Mouse (Mus musculus): ENCODE measurements around the gene Cdk8.

Cdk8 gene

DNA sequence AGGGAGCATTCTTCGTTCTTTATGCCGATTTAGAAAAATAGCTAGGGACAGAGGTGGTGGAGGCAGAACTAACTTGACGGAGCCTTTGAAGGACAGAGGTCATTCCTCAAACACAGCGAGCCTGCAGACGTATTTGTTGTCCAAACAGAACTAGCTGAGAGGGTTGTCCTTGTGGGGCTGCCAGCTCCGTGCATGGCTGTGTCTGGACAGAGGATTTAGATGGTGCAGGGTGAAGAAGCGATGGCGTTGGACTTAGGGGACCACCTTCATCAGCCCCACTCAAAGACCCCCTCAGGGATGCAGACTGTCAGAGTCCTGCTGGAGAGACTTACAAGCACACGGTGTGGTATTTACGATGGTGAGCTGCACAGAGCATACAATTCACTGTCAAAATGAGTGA, 97.9 kb downstream of the Cdk8 start:
- DNase-seq (ENCODE audit: low spot score): no peak

DNA sequence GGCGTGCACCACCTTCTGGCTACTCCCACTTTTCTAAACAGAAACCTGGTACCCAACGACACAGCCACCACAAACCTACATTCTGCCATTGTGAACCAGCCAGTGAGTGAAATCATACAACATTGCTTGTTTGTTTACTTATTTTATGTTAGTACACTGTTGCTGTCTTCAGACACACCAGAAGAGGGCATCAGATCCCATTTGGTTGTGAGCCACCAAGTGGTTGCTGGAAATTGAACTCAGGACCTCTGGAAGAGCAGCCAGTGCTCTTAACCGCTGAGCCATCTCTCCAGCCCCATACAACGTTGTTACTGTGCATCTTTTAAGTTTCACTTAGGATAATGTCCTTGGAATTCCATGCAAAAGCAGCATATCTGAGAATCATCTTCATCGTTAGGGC, 98.5 kb downstream of the Cdk8 start:
- DNase-seq (ENCODE audit: low spot score): no peak

DNA sequence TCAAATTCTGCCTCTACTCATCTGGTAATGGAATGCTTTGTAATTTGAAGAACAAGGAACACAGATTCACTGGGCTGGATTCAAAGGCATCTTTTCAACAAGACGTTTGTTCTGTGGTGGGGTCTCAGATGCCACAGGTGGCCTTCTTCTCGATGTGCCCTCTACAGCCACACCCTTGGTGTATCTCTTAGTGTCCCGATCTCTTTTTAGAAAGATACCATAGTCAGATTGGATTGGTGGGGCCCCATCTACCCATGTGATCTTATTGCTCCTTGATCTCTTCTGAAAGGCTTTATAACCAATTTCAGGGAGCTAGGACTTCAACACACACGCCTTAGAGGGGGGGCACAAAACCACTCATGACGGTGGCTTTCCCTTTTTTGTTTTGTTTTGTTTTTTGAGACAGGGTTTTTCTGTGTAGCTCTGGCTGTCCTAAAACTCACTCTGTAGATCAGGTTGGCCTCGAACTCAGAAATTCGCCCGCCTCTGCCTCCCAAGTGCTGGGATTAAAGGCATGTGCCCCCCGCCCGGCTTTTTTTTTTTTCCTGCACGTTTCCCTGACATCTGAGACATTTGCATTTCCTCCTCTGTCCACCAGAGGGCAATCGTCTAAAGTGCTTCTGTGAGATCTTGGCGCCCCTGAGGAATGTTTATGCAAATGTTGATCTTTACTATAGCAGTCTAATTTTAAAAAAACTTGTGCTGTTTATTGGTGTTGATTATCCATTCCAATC, 99.2 kb downstream of the Cdk8 start:
- peak; percentile 1 for DNase-seq (ENCODE audit: low spot score)

DNA sequence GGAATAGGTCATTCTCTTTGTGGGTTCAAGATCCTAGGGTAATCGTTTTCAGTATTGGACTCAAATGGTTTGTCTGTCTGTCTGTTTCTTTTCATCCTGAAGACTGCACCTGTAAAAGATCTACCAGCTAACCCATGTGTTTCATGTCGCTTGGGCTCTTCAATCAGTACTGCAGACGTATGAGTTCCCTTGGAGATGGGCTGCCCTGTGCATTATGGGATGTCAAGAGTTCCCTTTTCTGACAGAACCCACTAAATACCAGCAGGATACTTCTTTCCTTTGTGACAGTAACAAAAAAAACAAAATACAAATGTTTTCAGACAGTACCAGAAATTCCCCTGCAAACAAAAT, 99.7 kb downstream of the Cdk8 start:
- no peak for DNase-seq (ENCODE audit: low spot score)

DNA sequence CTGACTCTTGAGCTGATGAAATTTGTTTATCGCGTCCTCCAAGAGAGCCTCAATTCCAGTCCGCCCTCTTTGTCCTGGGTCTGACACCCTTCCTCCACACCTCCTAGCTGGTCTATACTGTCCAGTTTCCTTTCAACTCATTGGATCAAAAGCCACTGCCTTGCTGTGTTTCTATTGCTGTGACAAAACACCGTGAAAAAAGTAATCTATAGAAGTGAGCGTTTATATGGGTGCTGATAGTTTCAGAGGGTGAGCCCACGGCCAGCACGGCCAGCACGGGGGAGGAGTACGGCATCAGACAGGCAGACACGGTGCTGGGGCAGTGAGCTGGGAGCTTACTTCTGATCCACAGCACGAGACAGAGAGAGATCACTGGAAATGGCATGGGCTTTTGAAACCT, 100.1 kb downstream of the Cdk8 start:
- no peak for DNase-seq (ENCODE audit: low spot score)

DNA sequence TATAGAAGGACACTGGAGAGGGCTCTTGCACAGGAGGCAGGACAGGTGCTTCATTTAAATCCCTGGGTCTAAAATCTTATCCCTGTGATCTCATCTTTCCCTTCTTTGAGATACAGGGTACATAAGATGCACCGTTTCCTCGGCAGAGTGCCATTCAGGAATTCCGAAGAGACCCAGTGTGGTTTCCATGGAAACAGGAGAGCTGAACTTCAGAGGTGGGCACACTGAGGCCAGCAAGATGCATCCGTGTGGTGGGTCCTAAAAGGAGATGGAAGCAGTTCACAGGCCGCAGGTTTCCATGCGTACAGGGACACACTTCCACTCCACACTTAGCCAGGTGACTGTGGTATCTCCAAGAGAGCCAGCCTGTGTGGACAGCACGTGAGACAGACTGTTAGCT, 101.5 kb downstream of the Cdk8 start:
- no peak for DNase-seq (ENCODE audit: low spot score)

DNA sequence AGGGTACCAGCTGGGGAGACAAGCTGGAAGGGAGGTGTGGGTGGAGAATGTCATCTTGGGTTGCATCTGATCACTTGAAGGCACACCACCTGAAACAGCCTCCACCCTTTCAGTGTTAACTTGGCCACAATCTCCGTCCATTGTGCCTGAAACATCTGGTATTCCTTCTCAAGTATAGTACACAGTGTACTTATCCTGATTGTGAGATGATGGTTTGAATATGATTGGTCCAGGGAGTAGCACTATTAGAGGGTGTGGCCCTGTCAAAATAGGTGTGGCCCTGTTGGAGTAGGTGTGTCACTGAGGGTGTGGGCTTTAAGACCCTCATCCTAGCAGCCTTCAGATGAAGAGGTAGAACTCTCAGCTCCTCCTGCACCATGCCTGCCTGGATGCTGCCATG, 103.4 kb downstream of the Cdk8 start:
- DNase-seq (ENCODE audit: low spot score): no peak

DNA sequence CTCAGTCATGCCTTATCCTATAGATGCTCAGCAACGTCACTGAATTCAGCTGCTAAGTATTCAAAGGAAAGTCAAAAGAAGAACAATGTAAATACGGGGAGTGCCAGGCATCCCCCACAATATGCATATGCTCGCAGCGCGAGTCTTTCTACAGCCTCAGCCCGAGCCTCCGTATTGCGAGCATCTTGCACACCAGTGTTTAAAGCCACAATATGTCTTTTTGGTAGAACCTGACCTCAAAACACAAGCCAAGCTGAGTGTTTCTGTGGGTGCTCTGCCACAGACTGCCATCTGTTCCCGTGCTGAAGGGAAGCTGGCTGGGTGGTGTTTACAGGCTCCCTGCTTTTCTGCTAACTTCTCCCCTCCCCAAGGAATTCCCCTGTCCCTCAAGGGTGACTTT, 107.0 kb downstream of the Cdk8 start:
- DNase-seq (ENCODE audit: low spot score): no peak

DNA sequence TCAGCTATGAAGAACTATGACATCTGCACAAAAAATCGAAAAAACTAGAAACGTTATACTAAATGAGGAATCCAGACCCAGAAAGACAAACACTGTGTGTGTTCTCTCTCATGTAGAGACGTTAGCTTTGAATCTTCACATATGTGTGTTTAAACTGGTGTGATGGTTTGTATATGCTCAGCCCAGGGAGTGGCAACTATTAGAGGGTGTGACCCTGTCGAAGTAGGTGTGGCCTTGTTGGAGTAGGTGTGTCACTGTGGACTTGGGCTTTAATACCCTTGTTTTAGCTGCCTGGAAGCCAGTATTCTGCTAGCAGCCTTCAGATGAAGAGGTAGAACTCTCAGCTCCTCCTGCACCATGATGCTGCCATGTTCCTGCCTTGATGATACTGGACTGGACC, 109.0 kb downstream of the Cdk8 start:
- DNase-seq (ENCODE audit: low spot score): no peak

DNA sequence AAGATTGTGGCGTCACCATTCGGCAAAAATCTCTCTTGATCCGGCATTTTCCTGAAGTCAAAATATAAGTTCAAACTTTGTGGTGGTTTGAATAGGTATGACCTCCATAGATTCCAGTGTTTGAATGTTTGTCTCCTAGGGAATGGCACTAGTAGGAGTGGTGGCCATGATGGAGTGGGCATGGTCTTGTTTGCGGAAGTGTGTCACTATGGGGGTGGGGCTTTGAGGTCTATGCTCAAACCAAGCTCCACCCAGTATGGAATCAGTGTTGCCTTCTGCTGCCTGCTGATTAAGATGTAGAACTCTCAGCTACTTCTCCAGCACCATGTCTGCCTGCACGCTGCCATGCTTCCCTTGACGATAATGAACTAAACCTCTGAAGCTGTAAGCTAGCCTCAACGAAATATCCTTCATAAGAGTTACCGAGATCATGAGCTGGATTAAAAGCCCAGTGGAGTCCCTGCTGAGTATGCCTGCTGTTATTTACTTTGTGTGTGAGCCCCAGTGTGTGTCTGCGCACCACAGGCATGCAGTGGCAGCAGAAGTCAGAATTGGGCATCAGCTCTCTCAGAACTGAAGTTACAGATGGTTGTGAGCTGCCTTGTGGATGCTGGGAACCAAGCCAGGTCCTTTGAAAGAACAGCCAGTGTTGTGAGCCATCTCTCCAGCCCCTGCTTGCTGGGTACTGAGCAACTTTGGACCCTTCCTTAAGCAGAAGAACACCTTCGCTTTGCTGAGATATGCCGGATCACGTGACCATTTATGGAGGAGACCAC, 114.1 kb downstream of the Cdk8 start:
- DNase-seq (ENCODE audit: low spot score): no peak

DNA sequence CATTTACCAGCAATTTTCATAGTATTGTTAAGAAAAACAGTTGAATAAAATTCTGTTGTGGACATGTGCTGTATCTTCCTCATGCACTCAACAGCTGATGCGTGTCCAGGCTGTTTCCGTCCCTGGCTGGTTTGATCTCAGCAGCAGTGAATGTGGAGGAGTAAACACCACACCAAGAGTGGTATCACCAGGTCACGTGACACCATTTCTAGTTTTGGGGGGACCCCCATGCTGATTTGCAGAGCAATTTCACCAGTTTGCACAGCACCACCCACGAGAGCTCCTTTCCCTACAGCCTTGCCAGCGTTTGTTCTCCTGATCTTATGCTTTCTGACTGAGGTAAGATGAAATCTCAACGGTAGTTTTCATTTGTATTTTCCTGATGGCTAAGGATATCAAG, 116.1 kb downstream of the Cdk8 start:
- DNase-seq (ENCODE audit: low spot score): no peak

DNA sequence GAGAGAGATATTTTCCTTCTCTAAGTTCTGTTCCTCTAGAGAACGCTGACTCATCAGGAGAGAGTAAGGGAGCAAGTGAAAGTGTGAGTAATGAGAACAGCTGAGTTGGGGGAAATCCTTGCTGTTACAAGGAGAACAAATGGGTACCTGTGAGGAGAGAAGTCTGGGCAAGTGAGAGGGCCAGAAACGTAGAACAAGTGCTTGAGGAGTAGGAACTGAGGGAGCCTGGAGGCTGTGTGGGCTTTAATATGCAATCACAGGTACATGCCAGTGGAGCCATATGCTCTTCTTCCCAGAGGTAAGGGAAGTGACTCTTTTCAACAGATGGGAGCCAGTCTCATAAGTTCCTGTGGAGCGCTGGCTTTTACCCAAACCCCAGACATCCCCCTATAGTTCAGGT, 118.2 kb downstream of the Cdk8 start:
- DNase-seq (ENCODE audit: low spot score): no peak

DNA sequence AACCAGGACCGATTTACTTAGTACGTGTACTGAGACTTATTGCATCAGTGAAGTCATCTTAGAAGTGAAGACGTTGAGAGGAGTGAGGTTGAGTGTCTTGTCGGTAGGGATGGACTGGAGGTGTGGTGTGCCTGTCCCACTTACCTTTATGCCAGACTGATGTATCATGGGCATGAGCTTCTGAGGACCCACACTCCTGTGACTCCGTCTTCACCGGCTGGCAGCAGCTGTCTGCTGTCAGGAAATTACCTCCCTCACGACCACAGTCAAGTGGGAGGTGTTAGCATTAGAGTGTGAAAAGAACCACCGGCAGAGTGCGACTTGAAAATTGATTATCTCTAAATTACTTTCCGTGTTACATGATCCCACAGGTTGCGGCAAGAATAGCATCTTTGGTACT, 119.8 kb downstream of the Cdk8 start:
- no peak for DNase-seq (ENCODE audit: low spot score)

DNA sequence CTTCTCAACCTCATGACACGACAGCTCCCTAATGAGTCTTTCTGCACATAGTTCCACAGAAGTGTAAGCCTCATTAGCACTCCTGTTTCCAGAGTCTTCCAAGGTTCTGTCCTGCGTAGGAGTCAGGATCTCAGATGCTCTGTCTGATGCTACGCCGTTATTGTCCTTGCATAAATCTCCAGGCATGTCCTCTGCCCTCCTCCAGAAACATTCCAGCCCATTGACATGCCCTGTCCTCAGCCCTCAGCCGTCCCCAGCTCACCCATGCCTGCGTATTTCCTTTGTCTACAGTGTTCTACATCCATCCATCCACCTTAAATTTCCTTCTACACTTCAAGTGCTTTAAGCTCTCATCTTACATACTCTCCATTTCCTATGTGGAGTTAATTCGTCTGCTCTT, 121.0 kb downstream of the Cdk8 start:
- no peak for DNase-seq (ENCODE audit: low spot score)

All from T-cell, adult 2 months (primary cell).